Mouse (Mus musculus): ENCODE measurements at regions not wholly inside any gene's neighbourhood (a gene's known extent, or its start where the extent isn't known, plus 50 kb on each side); places are given as distances from the start of the nearest gene placed in this dataset.
A peak's percentile ranks its signal among the peaks of the same experiment; 100 is the strongest.

GRCm38 (mm10) chr12:25162843-25163242 lies 65.9 kb upstream of the Id2 start:
- H3K36me3 ChIP-seq (ENCODE audit: insufficient read depth, low read length): no peaks in the 10 kb centered on the region
- no peaks in the 10 kb centered on the region for H3K9me3 ChIP-seq (ENCODE audit: low read length)
- DNase-seq (ENCODE audit: low spot score) (no peak), ATAC-seq (no peak)
- no peak overlapping the region for H3K4me2 ChIP-seq (ENCODE audit: low read depth, low read length)
- H3K9ac ChIP-seq (replicated peaks; ENCODE audit: low read length): no peak overlapping the region
- no peak for TF ChIP-seq CTCF (IDR thresholded peaks at IDR 0.05; ENCODE audit: low read depth)
- H3K4me3 ChIP-seq (ENCODE audit: low read length): no peak overlapping the region
- 66% methylated on average over 6 of the region's 6 CpGs for WGBS
- H3K27me3 ChIP-seq (ENCODE audit: insufficient read depth, low read length): no peaks in the 10 kb centered on the region
- no peak overlapping the region for H3K27ac ChIP-seq
- no peaks in the 10 kb centered on the region; the same call in 1 of the 2 replicates for H3K4me1 ChIP-seq (ENCODE audit: insufficient read depth, low read length)

- no peak for TF ChIP-seq CTCF (IDR thresholded peaks at IDR 0.05; ENCODE audit: low read depth)
- H3K27me3 ChIP-seq (ENCODE audit: insufficient read depth, low read length): no peaks in the 10 kb centered on the region
- ATAC-seq: no peak
- H3K4me2 ChIP-seq (ENCODE audit: low read depth, low read length): no peak overlapping the region
- H3K4me3 ChIP-seq (ENCODE audit: low read length): no peak overlapping the region
- H3K27ac ChIP-seq: no peak overlapping the region
- DNase-seq (ENCODE audit: low spot score): no peak
- no peaks in the 10 kb centered on the region for H3K36me3 ChIP-seq (ENCODE audit: insufficient read depth, low read length)
- no peak overlapping the region for H3K9ac ChIP-seq (replicated peaks; ENCODE audit: low read length)
- no peaks in the 10 kb centered on the region; the same call in 1 of the 2 replicates for H3K4me1 ChIP-seq (ENCODE audit: insufficient read depth, low read length)
- WGBS: 47% methylated on average over 6 of the region's 6 CpGs
- H3K9me3 ChIP-seq (ENCODE audit: low read length): no peaks in the 10 kb centered on the region
Measured at GRCm38 (mm10) chr12:25161939-25162338, 65.0 kb upstream of the Id2 start.

- H3K4me2 ChIP-seq (ENCODE audit: low read depth, low read length): no peak overlapping the region
- ATAC-seq: peak; percentile 43
- H3K4me1 ChIP-seq (ENCODE audit: insufficient read depth, low read length): no peaks in the 10 kb centered on the region; the same call in 1 of the 2 replicates
- no peaks in the 10 kb centered on the region for H3K36me3 ChIP-seq (ENCODE audit: insufficient read depth, low read length)
- TF ChIP-seq CTCF (IDR thresholded peaks at IDR 0.05; ENCODE audit: low read depth): peak; percentile 46
- no peaks in the 10 kb centered on the region for H3K9me3 ChIP-seq (ENCODE audit: low read length)
- H3K27me3 ChIP-seq (ENCODE audit: insufficient read depth, low read length): no peaks in the 10 kb centered on the region
- peak overlapping the region; percentile 41; the same call in 1 of the 2 replicates for H3K27ac ChIP-seq
- 51% methylated on average over 15 of the region's 15 CpGs for WGBS
- H3K4me3 ChIP-seq (ENCODE audit: low read length): no peak overlapping the region
- no peak overlapping the region for H3K9ac ChIP-seq (replicated peaks; ENCODE audit: low read length)
- peak; percentile 38 for DNase-seq (ENCODE audit: low spot score)
Measured at GRCm38 (mm10) chr12:25160990-25161843, 64.3 kb upstream of the Id2 start.

GRCm38 (mm10) chr12:25159091-25159490 lies 62.2 kb upstream of the Id2 start:
- no peak for ATAC-seq
- Histone ChIP-seq H3K27ac (no peak overlapping the region), H3K4me3 (ENCODE audit: low read length) (no peak overlapping the region), H3K4me2 (ENCODE audit: low read depth, low read length) (no peak overlapping the region), H3K9ac (replicated peaks; ENCODE audit: low read length) (no peak overlapping the region), H3K36me3 (ENCODE audit: insufficient read depth, low read length) (no peaks in the 10 kb centered on the region), H3K27me3 (ENCODE audit: insufficient read depth, low read length) (no peaks in the 10 kb centered on the region), H3K4me1 (ENCODE audit: insufficient read depth, low read length) (no peaks in the 10 kb centered on the region; the same call in 1 of the 2 replicates), H3K9me3 (ENCODE audit: low read length) (no peaks in the 10 kb centered on the region)
- no peak for DNase-seq (ENCODE audit: low spot score)
- no peak for TF ChIP-seq CTCF (IDR thresholded peaks at IDR 0.05; ENCODE audit: low read depth)
- 92% methylated on average over 6 of the region's 6 CpGs for WGBS

- Histone ChIP-seq H3K27me3 (ENCODE audit: insufficient read depth, low read length) (no peaks in the 10 kb centered on the region), H3K9me3 (ENCODE audit: low read length) (no peaks in the 10 kb centered on the region), H3K9ac (replicated peaks; ENCODE audit: low read length) (no peak overlapping the region), H3K4me3 (ENCODE audit: low read length) (no peak overlapping the region), H3K4me1 (ENCODE audit: insufficient read depth, low read length) (no peaks in the 10 kb centered on the region), H3K36me3 (ENCODE audit: insufficient read depth, low read length) (no peaks in the 10 kb centered on the region), H3K4me2 (ENCODE audit: low read depth, low read length) (no peak overlapping the region), H3K27ac (no peak overlapping the region)
- WGBS: 88% methylated on average over 5 of the region's 5 CpGs
- no peak for TF ChIP-seq CTCF (IDR thresholded peaks at IDR 0.05; ENCODE audit: low read depth)
- no peak for DNase-seq (ENCODE audit: low spot score)
- ATAC-seq: no peak
Measured at GRCm38 (mm10) chr12:25157238-25157637, 60.3 kb upstream of the Id2 start.

- WGBS: 79% methylated on average over 9 of the region's 9 CpGs
- Histone ChIP-seq H3K4me3 (ENCODE audit: low read length) (no peak overlapping the region), H3K27me3 (ENCODE audit: insufficient read depth, low read length) (no peaks in the 10 kb centered on the region), H3K4me2 (ENCODE audit: low read depth, low read length) (no peak overlapping the region), H3K9ac (replicated peaks; ENCODE audit: low read length) (no peak overlapping the region), H3K9me3 (ENCODE audit: low read length) (no peaks in the 10 kb centered on the region), H3K36me3 (ENCODE audit: insufficient read depth, low read length) (no peaks in the 10 kb centered on the region), H3K27ac (no peak overlapping the region), H3K4me1 (ENCODE audit: insufficient read depth, low read length) (no peaks in the 10 kb centered on the region)
- no peak for ATAC-seq
- DNase-seq (ENCODE audit: low spot score): no peak
- TF ChIP-seq CTCF (IDR thresholded peaks at IDR 0.05; ENCODE audit: low read depth): no peak
Measured at GRCm38 (mm10) chr12:25155396-25155795, 58.5 kb upstream of the Id2 start.

- H3K36me3 ChIP-seq (ENCODE audit: insufficient read depth, low read length): no peaks in the 10 kb centered on the region
- no peak overlapping the region for H3K4me3 ChIP-seq (ENCODE audit: low read length)
- WGBS: 90% methylated on average over 6 of the region's 6 CpGs
- no peaks in the 10 kb centered on the region for H3K4me1 ChIP-seq (ENCODE audit: insufficient read depth, low read length)
- no peaks in the 10 kb centered on the region for H3K27me3 ChIP-seq (ENCODE audit: insufficient read depth, low read length)
- no peak overlapping the region for H3K9ac ChIP-seq (replicated peaks; ENCODE audit: low read length)
- ATAC-seq: no peak
- no peak for DNase-seq (ENCODE audit: low spot score)
- H3K27ac ChIP-seq: no peak overlapping the region
- no peaks in the 10 kb centered on the region for H3K9me3 ChIP-seq (ENCODE audit: low read length)
- no peak overlapping the region for H3K4me2 ChIP-seq (ENCODE audit: low read depth, low read length)
- no peak for TF ChIP-seq CTCF (IDR thresholded peaks at IDR 0.05; ENCODE audit: low read depth)
Measured at GRCm38 (mm10) chr12:25148099-25148498, 51.2 kb upstream of the Id2 start.
